Mouse (Mus musculus) C2C12 (cell line): ENCODE results near the gene Bbof1.

Experiments
- CTCF ChIP-seq: IDR thresholded peaks from one replicate; pipeline ENCODE4 v1.5.1; 2011; ENCODE audit not compliant: control insufficient read depth, insufficient read depth, insufficient read length
- MAX ChIP-seq: IDR thresholded peaks from one replicate; pipeline ENCODE4 v1.6.1; 2011; ENCODE audit warnings: mild to moderate bottlenecking, control low read depth
- USF1 ChIP-seq: IDR thresholded peaks from one replicate; pipeline ENCODE4 v1.6.1; 2011; ENCODE audit warnings: low read depth, mild to moderate bottlenecking, control low read depth, moderate library complexity

DNA sequence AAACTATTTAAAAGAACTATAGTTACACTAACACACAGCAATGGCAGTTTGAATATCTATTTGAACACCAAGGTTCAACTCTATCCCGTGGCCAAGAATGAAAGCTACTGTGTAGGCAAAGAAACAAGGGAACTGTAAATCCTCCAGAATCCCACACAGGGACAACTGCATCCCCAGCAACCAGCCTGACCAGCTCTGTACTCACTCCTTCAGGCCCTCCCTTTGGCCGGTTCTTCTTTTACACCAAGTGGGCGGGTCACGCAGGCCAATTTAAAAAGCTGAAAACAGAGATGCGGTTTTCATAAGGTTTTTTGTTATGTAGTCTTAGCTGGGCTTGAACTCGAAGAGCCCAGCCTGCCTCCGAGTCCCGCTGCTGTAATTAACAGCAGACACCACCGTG is 9.7 kb upstream of the Bbof1 start:
- no peak for TF ChIP-seq CTCF
- no peak for TF ChIP-seq MAX
- no peak for TF ChIP-seq USF1
